Mouse (Mus musculus): ENCODE measurements around the gene Wasf2. TPM values are rescaled to one million over a fixed set of nuclear protein-coding genes. Genes with fewer than 3 reads are reported as not detected.

Gene Wasf2
- polyA plus RNA-seq, 1 experiment from 2014 or later = 23.9 TPM

DNA sequence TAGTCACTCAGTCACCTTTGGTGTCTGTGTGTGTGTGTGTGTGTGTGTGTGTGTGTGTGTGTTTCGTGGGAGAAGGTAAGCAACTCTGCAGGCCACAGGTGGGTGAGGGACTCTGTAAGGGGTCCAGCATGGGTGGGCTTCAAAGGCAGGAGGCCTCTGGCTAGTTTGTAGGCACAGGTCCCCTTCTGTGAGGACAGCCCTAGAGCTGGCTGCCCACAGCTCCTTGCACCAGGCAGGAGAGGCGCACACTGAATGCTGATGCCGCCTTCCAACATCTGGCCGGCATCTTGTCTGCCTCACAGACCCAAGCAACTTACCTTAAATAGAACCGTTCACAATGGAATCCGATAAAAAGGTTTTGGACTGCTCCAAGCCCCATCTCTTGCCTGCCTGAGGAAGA is 69.4 kb downstream of the Wasf2 start:
- WGBS = 69% methylated on average over 6 of the region's 6 CpGs
- Histone ChIP-seq H3K27ac (peak overlapping the region; percentile 69; the same call in 1 of the 2 replicates), H3K9ac (0 out of 2 replicates have a peak overlapping the region, but pooled peaks have one; percentile 9)

DNA sequence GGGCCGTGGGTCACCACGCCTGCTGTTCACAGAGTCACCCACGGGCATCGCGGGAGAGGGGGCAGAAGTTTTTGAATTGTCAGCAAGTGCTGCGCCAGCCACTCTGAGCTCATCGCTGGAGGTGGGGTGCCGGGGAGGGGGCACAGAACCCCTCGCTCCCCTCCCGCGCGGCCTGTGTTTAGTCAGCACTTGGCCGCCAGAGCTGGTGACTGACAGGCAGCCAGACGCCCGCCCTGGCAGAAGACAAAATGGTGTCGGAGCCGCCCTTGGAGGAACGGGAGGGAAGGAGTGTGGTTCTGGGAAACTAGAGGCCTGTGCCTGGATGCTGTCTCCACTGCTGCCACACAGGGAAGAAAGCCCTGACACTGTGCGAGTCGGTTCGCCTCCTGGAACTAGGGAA is 70.0 kb downstream of the Wasf2 start:
- H3K4me1 ChIP-seq (replicated peaks; ENCODE audit: control insufficient read depth, insufficient read depth, low read length) = peaks cover 67% of the 10 kb centered on the region
- DNase-seq (ENCODE audit: low spot score) (no peak), ATAC-seq (ENCODE audit: low FRiP score) (no peak)
- H3K36me3 ChIP-seq (replicated peaks; ENCODE audit: control insufficient read depth, insufficient read depth) = peaks cover 12% of the 10 kb centered on the region
- H3K27ac ChIP-seq = peak overlapping the region; percentile 69
- no peaks in the 10 kb centered on the region for H3K9me3 ChIP-seq (ENCODE audit: control insufficient read depth, low read length)
- H3K9ac ChIP-seq = 0 out of 2 replicates have a peak overlapping the region, but pooled peaks have one; percentile 9
- no peaks in the 10 kb centered on the region for H3K27me3 ChIP-seq (ENCODE audit: control insufficient read depth, insufficient read depth, low read length)
- no peak overlapping the region for H3K4me3 ChIP-seq (replicated peaks; ENCODE audit: low read length)
- WGBS = 32% methylated on average over 21 of the region's 21 CpGs
- H3K4me2 ChIP-seq (replicated peaks) = no peak overlapping the region

More for the DNA sequence above, 69.4 kb downstream of the Wasf2 start:
- H3K27me3 ChIP-seq (ENCODE audit: control insufficient read depth, insufficient read depth, low read length) = no peaks in the 10 kb centered on the region
- peaks cover 12% of the 10 kb centered on the region for H3K36me3 ChIP-seq (replicated peaks; ENCODE audit: control insufficient read depth, insufficient read depth)
- no peak overlapping the region for H3K4me2 ChIP-seq (replicated peaks)
- H3K4me3 ChIP-seq (replicated peaks; ENCODE audit: low read length) = no peak overlapping the region
- no peak for DNase-seq (ENCODE audit: low spot score)
- H3K9me3 ChIP-seq (ENCODE audit: control insufficient read depth, low read length) = no peaks in the 10 kb centered on the region
- H3K4me1 ChIP-seq (replicated peaks; ENCODE audit: control insufficient read depth, insufficient read depth, low read length) = peaks cover 65% of the 10 kb centered on the region
- ATAC-seq (ENCODE audit: low FRiP score) = no peak

DNA sequence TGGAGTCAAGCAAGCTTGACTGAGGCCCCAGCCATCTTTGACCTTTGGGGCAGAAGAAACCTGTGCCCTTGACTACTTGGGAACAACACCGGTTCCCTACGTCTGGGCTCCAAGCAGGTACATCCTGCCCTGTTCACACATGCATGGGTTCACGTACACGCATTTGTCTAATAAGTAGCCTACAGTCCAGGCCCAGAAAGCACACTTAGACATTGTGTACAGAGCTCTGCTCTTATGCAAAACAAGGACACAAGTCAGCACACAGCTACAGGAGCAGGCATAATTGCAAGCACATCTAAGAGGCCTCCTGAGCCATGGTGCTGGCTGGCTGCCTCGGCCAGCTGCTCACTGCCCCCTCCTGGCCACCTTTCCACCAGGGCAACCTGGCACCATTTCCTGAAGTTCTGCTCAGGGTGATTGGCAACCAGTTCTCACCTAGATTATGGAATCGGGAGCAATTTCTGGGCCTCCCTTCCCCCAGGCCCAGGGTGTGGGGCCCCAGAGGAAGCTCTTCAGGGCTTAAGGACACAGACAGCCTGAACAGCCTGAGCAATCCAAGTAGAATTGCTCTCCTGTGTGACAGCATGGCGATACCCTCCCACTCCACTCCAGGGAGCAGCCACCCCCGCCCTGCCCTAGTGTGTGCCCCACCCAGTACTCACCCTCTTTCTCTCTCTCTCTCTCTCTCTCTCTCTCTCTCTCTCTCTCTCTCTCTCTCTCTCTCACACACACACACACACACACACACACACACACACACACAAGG is 70.9 kb downstream of the Wasf2 start:
- ATAC-seq (ENCODE audit: low FRiP score) (no peak), DNase-seq (ENCODE audit: low spot score) (peak; percentile 61)
- 68% methylated on average over 8 of the region's 8 CpGs for WGBS
- H3K36me3 ChIP-seq (replicated peaks; ENCODE audit: control insufficient read depth, insufficient read depth) = peaks cover 5% of the 10 kb centered on the region
- H3K4me3 ChIP-seq (replicated peaks; ENCODE audit: low read length) = no peak overlapping the region
- no peak overlapping the region for H3K4me2 ChIP-seq (replicated peaks)
- H3K27ac ChIP-seq = peak overlapping the region; percentile 69
- H3K4me1 ChIP-seq (replicated peaks; ENCODE audit: control insufficient read depth, insufficient read depth, low read length) = peaks cover 63% of the 10 kb centered on the region
- H3K27me3 ChIP-seq (ENCODE audit: control insufficient read depth, insufficient read depth, low read length) = no peaks in the 10 kb centered on the region
- no peak overlapping the region for H3K9ac ChIP-seq
- H3K9me3 ChIP-seq (ENCODE audit: control insufficient read depth, low read length) = no peaks in the 10 kb centered on the region

DNA sequence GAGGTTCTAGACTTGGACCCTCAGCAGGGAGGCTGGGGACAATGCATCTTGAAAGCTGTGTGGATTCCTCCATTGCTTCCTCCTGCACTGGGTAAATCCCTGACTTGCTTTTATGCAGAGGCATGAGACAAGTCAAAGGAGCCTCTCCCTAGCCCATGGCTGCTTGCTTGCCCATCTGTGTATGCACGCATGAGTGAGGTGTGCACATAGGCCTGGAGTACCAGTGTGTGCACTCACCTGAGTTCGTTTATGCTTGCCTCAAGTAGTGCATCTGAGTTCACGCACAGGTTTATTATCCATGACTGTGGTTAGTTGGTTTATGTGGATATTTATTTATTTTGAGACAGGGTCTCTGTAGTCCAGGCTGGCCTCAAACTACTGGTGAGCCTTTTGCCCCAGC is 71.9 kb downstream of the Wasf2 start:
- WGBS = 97% methylated on average over 3 of the region's 3 CpGs
- no peaks in the 10 kb centered on the region for H3K36me3 ChIP-seq (replicated peaks; ENCODE audit: control insufficient read depth, insufficient read depth)
- ATAC-seq (ENCODE audit: low FRiP score) (no peak), DNase-seq (ENCODE audit: low spot score) (no peak)
- H3K9me3 ChIP-seq (ENCODE audit: control insufficient read depth, low read length) = no peaks in the 10 kb centered on the region
- H3K27ac ChIP-seq = no peak overlapping the region
- H3K4me1 ChIP-seq (replicated peaks; ENCODE audit: control insufficient read depth, insufficient read depth, low read length) = peaks cover 53% of the 10 kb centered on the region
- H3K4me2 ChIP-seq (replicated peaks) = no peak overlapping the region
- H3K27me3 ChIP-seq (ENCODE audit: control insufficient read depth, insufficient read depth, low read length) = no peaks in the 10 kb centered on the region
- H3K9ac ChIP-seq = no peak overlapping the region
- no peak overlapping the region for H3K4me3 ChIP-seq (replicated peaks; ENCODE audit: low read length)

DNA sequence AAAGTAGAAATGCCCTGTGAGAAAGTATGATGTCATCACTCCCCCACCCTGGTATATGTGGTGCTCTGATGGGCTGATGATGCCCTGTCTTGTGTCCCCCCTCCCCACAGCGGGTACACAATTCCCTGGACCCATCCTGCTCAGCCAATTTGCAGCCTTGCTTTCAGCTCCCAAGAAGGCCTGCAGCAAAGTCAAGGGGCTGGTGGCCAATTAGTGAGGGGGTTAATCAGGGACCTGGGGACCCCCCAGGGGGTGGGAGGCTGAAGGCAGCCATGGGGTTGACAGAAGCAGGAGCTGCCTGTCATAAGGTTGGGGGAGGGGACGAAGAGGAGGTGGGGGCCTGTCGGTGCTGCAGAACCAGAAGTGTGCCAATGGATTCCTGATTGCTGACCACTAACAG is 73.3 kb downstream of the Wasf2 start:
- no peak for ATAC-seq (ENCODE audit: low FRiP score)

DNA sequence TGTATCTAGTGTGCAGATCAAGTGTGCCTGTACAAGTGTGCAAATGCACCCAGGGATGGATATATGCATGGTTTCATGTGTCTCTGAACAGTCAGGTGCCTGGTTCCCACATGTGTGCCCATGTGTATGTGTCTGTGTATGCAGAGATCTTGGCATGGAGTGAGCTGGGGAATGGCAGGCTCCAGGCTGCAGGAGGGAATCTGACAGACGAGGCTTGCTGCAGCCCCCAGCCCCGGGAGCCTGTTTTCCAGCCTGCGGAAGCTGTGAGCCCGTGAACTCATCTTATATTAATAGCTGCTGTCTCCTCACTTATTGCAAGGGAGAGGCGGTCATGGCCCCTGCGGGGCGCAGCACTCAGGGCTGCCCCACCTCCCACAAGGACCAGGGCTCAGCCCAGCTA is 74.1 kb downstream of the Wasf2 start:
- ATAC-seq (ENCODE audit: low FRiP score) (no peak), DNase-seq (ENCODE audit: low spot score) (no peak)
- no peaks in the 10 kb centered on the region for H3K36me3 ChIP-seq (replicated peaks; ENCODE audit: control insufficient read depth, insufficient read depth)
- WGBS = 23% methylated on average over 7 of the region's 7 CpGs
- H3K9ac ChIP-seq = no peak overlapping the region
- H3K4me1 ChIP-seq (replicated peaks; ENCODE audit: control insufficient read depth, insufficient read depth, low read length) = peaks cover 36% of the 10 kb centered on the region
- peaks cover 3% of the 10 kb centered on the region; the same call in 1 of the 2 replicates for H3K27me3 ChIP-seq (ENCODE audit: control insufficient read depth, insufficient read depth, low read length)
- H3K4me2 ChIP-seq (replicated peaks) = no peak overlapping the region
- H3K27ac ChIP-seq = peak overlapping the region; percentile 12
- no peak overlapping the region for H3K4me3 ChIP-seq (replicated peaks; ENCODE audit: low read length)
- H3K9me3 ChIP-seq (ENCODE audit: control insufficient read depth, low read length) = no peaks in the 10 kb centered on the region

More for the DNA sequence above, 73.3 kb downstream of the Wasf2 start:
- Histone ChIP-seq H3K9ac (peak overlapping the region; percentile 25; the same call in 1 of the 2 replicates), H3K36me3 (replicated peaks; ENCODE audit: control insufficient read depth, insufficient read depth) (no peaks in the 10 kb centered on the region), H3K4me3 (replicated peaks; ENCODE audit: low read length) (no peak overlapping the region), H3K27me3 (ENCODE audit: control insufficient read depth, insufficient read depth, low read length) (peaks cover 2% of the 10 kb centered on the region; the same call in 1 of the 2 replicates), H3K27ac (no peak overlapping the region), H3K4me1 (replicated peaks; ENCODE audit: control insufficient read depth, insufficient read depth, low read length) (peaks cover 40% of the 10 kb centered on the region), H3K9me3 (ENCODE audit: control insufficient read depth, low read length) (no peaks in the 10 kb centered on the region), H3K4me2 (replicated peaks) (no peak overlapping the region)
- 55% methylated on average over 3 of the region's 3 CpGs for WGBS
- no peak for DNase-seq (ENCODE audit: low spot score)

DNA sequence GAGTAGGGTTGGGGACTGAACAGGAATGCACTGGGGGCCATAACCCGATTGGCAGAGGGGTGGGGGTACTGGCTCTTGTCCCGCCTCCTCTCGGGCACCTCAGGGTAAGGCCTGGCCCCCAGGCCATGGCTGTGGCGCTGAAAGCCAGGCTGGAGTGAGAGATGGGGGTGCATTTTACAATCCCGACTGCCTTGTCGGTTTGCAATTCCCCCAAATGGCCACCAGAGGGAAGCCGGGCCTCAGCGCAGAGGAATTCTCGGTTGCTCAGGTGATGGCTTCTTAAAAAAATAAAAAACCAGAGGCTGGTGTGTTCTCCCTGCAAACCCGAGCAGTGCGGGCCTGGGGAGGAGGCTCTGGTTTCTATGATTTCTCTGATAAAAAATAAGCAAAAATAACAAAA is 79.1 kb downstream of the Wasf2 start:
- no peaks in the 10 kb centered on the region for H3K36me3 ChIP-seq (replicated peaks; ENCODE audit: control insufficient read depth, insufficient read depth)
- no peak overlapping the region for H3K9ac ChIP-seq
- no peak overlapping the region for H3K4me2 ChIP-seq (replicated peaks)
- H3K27ac ChIP-seq = no peak overlapping the region
- peak; percentile 87 for DNase-seq (ENCODE audit: low spot score)
- 5% methylated on average over 11 of the region's 11 CpGs for WGBS
- no peaks in the 10 kb centered on the region for H3K9me3 ChIP-seq (ENCODE audit: control insufficient read depth, low read length)
- no peak overlapping the region for H3K4me3 ChIP-seq (replicated peaks; ENCODE audit: low read length)
- peaks cover 33% of the 10 kb centered on the region for H3K27me3 ChIP-seq (ENCODE audit: control insufficient read depth, insufficient read depth, low read length)
- ATAC-seq (ENCODE audit: low FRiP score) = no peak
- peaks cover 17% of the 10 kb centered on the region; the same call in 1 of the 2 replicates for H3K4me1 ChIP-seq (replicated peaks; ENCODE audit: control insufficient read depth, insufficient read depth, low read length)

DNA sequence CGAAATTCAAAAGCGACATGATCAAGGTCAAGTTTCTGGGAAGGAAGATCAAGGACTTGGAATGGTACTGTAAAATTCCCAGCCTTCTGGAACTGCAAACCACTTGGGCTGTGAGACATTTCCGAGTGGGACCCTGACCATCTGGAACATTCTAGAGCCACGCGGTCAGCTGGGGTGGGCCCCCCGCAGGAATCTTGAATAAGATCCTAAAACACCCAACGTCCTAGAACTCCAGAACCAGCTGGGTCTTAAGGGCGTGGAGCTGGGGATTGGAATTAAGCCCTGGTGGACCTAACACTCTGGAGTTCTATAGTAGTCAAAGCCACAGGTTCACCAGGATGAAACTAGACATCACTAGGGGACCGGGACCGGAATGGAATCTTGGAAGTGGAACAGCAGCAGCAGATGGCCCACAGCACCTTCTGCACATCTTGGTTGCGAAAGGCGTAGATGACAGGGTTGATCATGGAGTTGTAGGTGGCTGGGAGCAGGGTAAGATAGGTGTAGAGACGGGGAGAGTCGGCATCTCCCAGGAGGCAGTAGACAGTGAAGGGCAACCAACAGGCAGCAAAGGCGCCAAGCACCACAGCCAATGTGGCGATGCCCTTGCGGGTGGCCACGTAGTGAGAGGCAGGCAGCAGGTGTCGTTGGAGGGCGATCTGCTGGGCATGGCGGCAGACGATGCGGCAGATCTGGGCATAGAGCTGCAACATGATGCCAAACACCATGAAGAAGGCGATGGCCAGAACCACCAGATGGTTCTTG is 79.9 kb downstream of the Wasf2 start:
- Histone ChIP-seq H3K4me3 (replicated peaks; ENCODE audit: low read length) (no peak overlapping the region), H3K4me1 (replicated peaks; ENCODE audit: control insufficient read depth, insufficient read depth, low read length) (peaks cover 11% of the 10 kb centered on the region; the same call in 1 of the 2 replicates), H3K9me3 (ENCODE audit: control insufficient read depth, low read length) (no peaks in the 10 kb centered on the region), H3K27me3 (ENCODE audit: control insufficient read depth, insufficient read depth, low read length) (peaks cover 33% of the 10 kb centered on the region), H3K27ac (no peak overlapping the region), H3K36me3 (replicated peaks; ENCODE audit: control insufficient read depth, insufficient read depth) (no peaks in the 10 kb centered on the region), H3K4me2 (replicated peaks) (no peak overlapping the region), H3K9ac (no peak overlapping the region)
- WGBS = 92% methylated on average over 24 of the region's 24 CpGs
- DNase-seq (ENCODE audit: low spot score) (no peak), ATAC-seq (ENCODE audit: low FRiP score) (no peak)

DNA sequence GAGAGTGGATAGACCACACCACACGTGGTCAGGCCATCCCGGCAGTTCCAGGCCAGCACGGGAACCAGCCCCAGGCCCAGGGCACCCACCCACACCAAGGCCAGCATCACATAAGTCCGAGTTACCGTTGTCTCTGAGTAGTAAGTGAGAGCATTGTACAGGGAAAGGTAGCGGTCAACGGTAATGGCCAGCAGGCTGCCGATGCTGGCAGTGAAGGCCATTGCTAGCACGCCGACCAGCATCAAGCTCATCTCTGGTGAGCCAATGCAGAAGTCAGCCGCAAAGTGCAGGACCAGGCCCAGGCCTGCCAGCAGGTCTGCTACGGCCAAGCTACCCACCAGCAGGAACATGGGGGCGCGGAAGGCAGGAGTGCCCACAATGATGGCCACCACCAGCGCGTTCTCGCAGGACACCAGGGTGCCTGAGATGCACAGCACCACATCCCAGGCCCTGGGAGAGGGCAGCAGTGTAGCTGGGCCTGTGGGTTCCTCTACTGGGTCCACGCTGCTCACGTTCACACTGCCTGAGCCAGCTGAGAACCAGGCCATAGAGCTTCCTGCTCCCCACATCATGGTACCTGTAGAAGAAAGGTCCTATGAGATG is 80.6 kb downstream of the Wasf2 start:
- no peak overlapping the region for H3K4me2 ChIP-seq (replicated peaks)

More for the DNA sequence above, 80.6 kb downstream of the Wasf2 start:
- no peak overlapping the region for H3K9ac ChIP-seq
- DNase-seq (ENCODE audit: low spot score) (no peak), ATAC-seq (ENCODE audit: low FRiP score) (no peak)
- H3K4me1 ChIP-seq (replicated peaks; ENCODE audit: control insufficient read depth, insufficient read depth, low read length) = peaks cover 11% of the 10 kb centered on the region; the same call in 1 of the 2 replicates
- H3K36me3 ChIP-seq (replicated peaks; ENCODE audit: control insufficient read depth, insufficient read depth) = no peaks in the 10 kb centered on the region
- no peak overlapping the region for H3K4me3 ChIP-seq (replicated peaks; ENCODE audit: low read length)
- no peaks in the 10 kb centered on the region for H3K9me3 ChIP-seq (ENCODE audit: control insufficient read depth, low read length)
- peaks cover 33% of the 10 kb centered on the region for H3K27me3 ChIP-seq (ENCODE audit: control insufficient read depth, insufficient read depth, low read length)
- H3K27ac ChIP-seq = no peak overlapping the region
- WGBS = 92% methylated on average over 19 of the region's 19 CpGs

All from hindbrain, embryonic 14.5 days (tissue).